Mouse (Mus musculus) lung, embryonic 14.5 days (tissue): ENCODE data around the gene Eva1a. TPM values are rescaled to one million over a fixed set of nuclear protein-coding genes. Genes with fewer than 3 reads are reported as not detected.

ENCODE experiments used
- ATAC-seq: fragments of 200-750 bp; cut with Nextera tagmentation; 2 replicates; pipeline ENCODE4 v1.8.0; 2017; ENCODE audit warnings: mild to moderate bottlenecking, moderate TSS enrichment, moderate library complexity; ENCODE audit not compliant: insufficient read depth
- DNase-seq: peaks from one replicate; pipeline ENCODE4 v3.0.0-alpha.2; 2015
- H3K27ac ChIP-seq: fragments of 300-500 bp; sonication (generic); 2 replicates; pipeline ENCODE4 v1.5.1; 2014; ENCODE audit warnings: low read depth, mild to moderate bottlenecking, moderate library complexity
- H3K27me3 ChIP-seq: fragments of 300-500 bp; sonication (generic); 2 replicates; pipeline ENCODE4 v1.6.1; 2014; ENCODE audit warnings: low read length, control low read depth; ENCODE audit not compliant: insufficient read depth
- H3K36me3 ChIP-seq: fragments of 300-500 bp; sonication (generic); 2 replicates; pipeline ENCODE4 v1.6.1; 2014; ENCODE audit warnings: control low read depth; ENCODE audit not compliant: insufficient read depth
- H3K4me1 ChIP-seq: fragments of 300-500 bp; sonication (generic); 2 replicates; pipeline ENCODE4 v1.6.1; 2014; ENCODE audit warnings: antibody characterized with exemption, control low read depth; ENCODE audit not compliant: insufficient read depth
- H3K4me2 ChIP-seq: fragments of 300-500 bp; sonication (generic); 2 replicates; pipeline ENCODE4 v1.6.1; 2014; ENCODE audit warnings: mild to moderate bottlenecking
- H3K4me3 ChIP-seq: fragments of 300-500 bp; sonication (generic); 2 replicates; pipeline ENCODE4 v1.5.1; 2014; ENCODE audit warnings: low read depth, low read length
- H3K9ac ChIP-seq: fragments of 300-500 bp; sonication (generic); 2 replicates; pipeline ENCODE4 v1.6.1; 2014
- H3K9me3 ChIP-seq: fragments of 300-500 bp; sonication (generic); 2 replicates; pipeline ENCODE4 v1.6.1; 2016; ENCODE audit warnings: low read depth, low read length, control low read depth
- CTCF ChIP-seq: IDR thresholded peaks from 2 replicates; pipeline ENCODE4 v1.5.1; 2016; ENCODE audit warnings: antibody characterized with exemption, low read depth
- WGBS: fragments of 180-500 bp; shearing (Covaris S2); extraction: QIAGEN DNeasy Blood & Tissue Kit; methylation state at CpG from one replicate; pipeline ENCODE4 v1.1.7; 2014; 5-methylcytosine and 5-hydroxymethylcytosine counted together
- polyA plus RNA-seq: library from polyadenylated mRNA; unstranded; fragments of >200 nt; fragmentation: Nextera tagmentation; extraction: Ambion mirVana; gene quantifications from 2 replicates; pipeline ENCODE4 v1.2.1, GENCODE M21; 2014

Eva1a gene
- polyA plus RNA-seq, 1 experiment from 2014 or later: 53.7 TPM

- peak overlapping the region; percentile 91 for H3K27ac ChIP-seq
These were observed 70.7 kb downstream of the Eva1a start for GRCm38 (mm10) chr6:82111540-82111939.

GRCm38 (mm10) chr6:82112127-82113090 is 71.6 kb downstream of the Eva1a start:
- Histone ChIP-seq H3K4me3 (no peak overlapping the region), H3K9ac (no peak overlapping the region), H3K9me3 (no peaks in the 10 kb centered on the region), H3K36me3 (no peaks in the 10 kb centered on the region), H3K4me1 (peaks cover 19% of the 10 kb centered on the region; the same call in 1 of the 2 replicates), H3K4me2 (peak overlapping the region; percentile 16; the same call in 1 of the 2 replicates), H3K27me3 (no peaks in the 10 kb centered on the region), H3K27ac (peak overlapping the region; percentile 91)
- peak; percentile 82 for ATAC-seq
- 34% methylated on average over 14 of the region's 14 CpGs for WGBS
- no peak for TF ChIP-seq CTCF
- peak; percentile 89 for DNase-seq

More at GRCm38 (mm10) chr6:82111540-82111939, 70.7 kb downstream of the Eva1a start:
- no peaks in the 10 kb centered on the region for H3K27me3 ChIP-seq
- 38% methylated on average over 3 of the region's 3 CpGs for WGBS
- H3K36me3 ChIP-seq: no peaks in the 10 kb centered on the region
- H3K4me1 ChIP-seq: peaks cover 19% of the 10 kb centered on the region; the same call in 1 of the 2 replicates
- peak; percentile 31 for TF ChIP-seq CTCF
- H3K9me3 ChIP-seq: no peaks in the 10 kb centered on the region
- ATAC-seq (peak; percentile 78), DNase-seq (peak; percentile 83)
- H3K4me2 ChIP-seq: no peak overlapping the region
- no peak overlapping the region for H3K9ac ChIP-seq
- no peak overlapping the region for H3K4me3 ChIP-seq

GRCm38 (mm10) chr6:82115335-82115965 is 74.6 kb downstream of the Eva1a start:
- no peak overlapping the region for H3K9ac ChIP-seq
- WGBS: 29% methylated on average over 3 of the region's 3 CpGs
- H3K27ac ChIP-seq: no peak overlapping the region
- no peak for TF ChIP-seq CTCF
- H3K4me1 ChIP-seq: peaks cover 19% of the 10 kb centered on the region; the same call in 1 of the 2 replicates
- no peaks in the 10 kb centered on the region for H3K27me3 ChIP-seq
- ATAC-seq (no peak), DNase-seq (no peak)
- H3K4me3 ChIP-seq: no peak overlapping the region
- no peaks in the 10 kb centered on the region for H3K9me3 ChIP-seq
- H3K36me3 ChIP-seq: no peaks in the 10 kb centered on the region
- no peak overlapping the region for H3K4me2 ChIP-seq

- Histone ChIP-seq H3K27me3 (no peaks in the 10 kb centered on the region), H3K27ac (peak overlapping the region; percentile 46; the same call in 1 of the 2 replicates), H3K4me2 (no peak overlapping the region), H3K9ac (no peak overlapping the region), H3K36me3 (no peaks in the 10 kb centered on the region), H3K4me3 (no peak overlapping the region), H3K4me1 (peaks cover 15% of the 10 kb centered on the region; the same call in 1 of the 2 replicates), H3K9me3 (no peaks in the 10 kb centered on the region)
- DNase-seq (no peak), ATAC-seq (no peak)
- 51% methylated on average over 3 of the region's 3 CpGs for WGBS
- TF ChIP-seq CTCF: no peak
These were observed 75.3 kb downstream of the Eva1a start for GRCm38 (mm10) chr6:82116176-82116575.

GRCm38 (mm10) chr6:82117871-82118270 is 77.0 kb downstream of the Eva1a start:
- 88% methylated on average over 5 of the region's 5 CpGs for WGBS
- H3K4me3 ChIP-seq: no peak overlapping the region
- no peak overlapping the region for H3K4me2 ChIP-seq
- no peak overlapping the region for H3K27ac ChIP-seq
- ATAC-seq (no peak), DNase-seq (no peak)
- peaks cover 10% of the 10 kb centered on the region; the same call in 1 of the 2 replicates for H3K4me1 ChIP-seq
- no peaks in the 10 kb centered on the region for H3K27me3 ChIP-seq
- H3K36me3 ChIP-seq: no peaks in the 10 kb centered on the region
- TF ChIP-seq CTCF: no peak
- no peaks in the 10 kb centered on the region for H3K9me3 ChIP-seq
- no peak overlapping the region for H3K9ac ChIP-seq

- peak overlapping the region; percentile 24; the same call in 1 of the 2 replicates for H3K4me3 ChIP-seq
- ATAC-seq: peak; percentile 86
These were observed 78.7 kb downstream of the Eva1a start for GRCm38 (mm10) chr6:82119322-82120162.

More at GRCm38 (mm10) chr6:82119322-82120162, 78.7 kb downstream of the Eva1a start:
- no peak overlapping the region; the same call in 1 of the 2 replicates for H3K9ac ChIP-seq
- no peaks in the 10 kb centered on the region for H3K27me3 ChIP-seq
- H3K4me1 ChIP-seq: peaks cover 8% of the 10 kb centered on the region; the same call in 1 of the 2 replicates
- peak overlapping the region; percentile 47 for H3K4me2 ChIP-seq
- 0 out of 2 replicates have a peak overlapping the region, but pooled peaks have one; percentile 10 for H3K27ac ChIP-seq
- no peaks in the 10 kb centered on the region for H3K36me3 ChIP-seq
- H3K9me3 ChIP-seq: no peaks in the 10 kb centered on the region
- DNase-seq: peak; percentile 87
- TF ChIP-seq CTCF: peak; percentile 65
- WGBS: 18% methylated on average over 16 of the region's 16 CpGs
